Mouse (Mus musculus): ENCODE results near the gene Ptprh. TPM values are rescaled to one million over a fixed set of nuclear protein-coding genes. Genes with fewer than 3 reads are reported as not detected.
"Not testable (repeated sequence)": the region's sequence is repeated elsewhere in the genome, so short reads cannot be mapped to it uniquely, and the experiment has no call there.

Ptprh gene
- total RNA-seq, 2 experiments from 2014 or later: 0.35 to 0.36 TPM

DNA sequence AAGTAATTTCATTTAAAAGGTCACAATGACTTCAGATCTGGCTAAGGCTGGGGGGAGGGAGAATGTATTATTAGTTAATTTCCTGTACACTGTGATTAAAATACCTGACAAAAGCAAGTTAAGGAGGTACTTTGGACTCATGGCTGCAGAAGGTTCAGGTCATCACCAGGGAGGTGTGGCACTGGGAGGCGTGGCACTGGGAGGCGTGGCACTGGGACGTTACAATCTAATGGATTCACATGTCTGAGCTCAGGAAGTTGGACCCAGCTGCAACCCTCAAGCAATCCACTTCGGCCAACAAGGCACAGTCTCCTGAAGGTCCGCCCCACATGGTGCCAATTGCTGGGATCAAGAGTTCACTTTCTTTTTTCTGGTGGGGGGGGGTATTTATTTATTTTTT lies 4.2 kb upstream of the Ptprh start:
- no peak for DNase-seq (ENCODE audit: low spot score in 2 of 2)

DNA sequence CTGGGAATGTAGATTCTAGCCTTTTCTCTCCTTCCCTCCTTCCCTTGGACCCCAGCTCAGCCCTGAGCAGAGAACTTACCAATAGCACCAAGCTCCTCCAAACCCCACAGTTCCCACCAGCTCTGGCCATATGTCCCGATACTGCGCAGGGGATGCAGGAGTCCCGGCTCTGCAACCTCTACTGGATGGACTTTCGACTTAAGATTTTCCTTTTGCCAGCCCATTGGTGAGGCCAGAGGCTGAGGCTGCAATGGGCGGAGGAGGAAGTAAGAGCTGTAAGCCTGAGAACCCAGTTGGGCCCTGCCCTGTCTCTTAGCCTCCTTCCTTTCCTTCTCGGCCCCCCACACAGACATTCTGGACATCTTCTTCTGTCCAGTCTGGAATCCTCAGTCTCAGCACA lies 872 bp downstream of the Ptprh start:
- no peak for DNase-seq (ENCODE audit: low spot score in 2 of 2)

DNA sequence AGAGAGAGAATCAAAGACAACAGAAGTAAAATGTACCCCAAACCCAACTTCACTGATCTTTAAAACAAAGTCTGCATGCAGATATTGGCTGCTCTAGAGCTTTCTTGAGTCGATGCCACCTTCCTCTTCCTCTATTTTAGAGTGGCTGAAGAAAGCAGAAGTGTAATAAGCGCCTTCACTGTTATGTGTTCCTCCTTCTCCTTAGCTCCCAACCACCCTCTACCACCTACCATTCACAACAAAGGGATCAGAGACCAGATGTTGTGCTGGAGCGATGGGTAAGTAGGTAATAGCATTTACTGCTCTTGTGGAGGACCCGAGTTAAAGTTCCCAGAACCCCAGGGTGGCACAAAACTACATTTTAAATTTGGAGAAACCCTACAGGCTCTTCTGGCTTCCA lies 6.8 kb downstream of the Ptprh start:
- DNase-seq (ENCODE audit: low spot score in 2 of 2): not testable (repeated sequence)

DNA sequence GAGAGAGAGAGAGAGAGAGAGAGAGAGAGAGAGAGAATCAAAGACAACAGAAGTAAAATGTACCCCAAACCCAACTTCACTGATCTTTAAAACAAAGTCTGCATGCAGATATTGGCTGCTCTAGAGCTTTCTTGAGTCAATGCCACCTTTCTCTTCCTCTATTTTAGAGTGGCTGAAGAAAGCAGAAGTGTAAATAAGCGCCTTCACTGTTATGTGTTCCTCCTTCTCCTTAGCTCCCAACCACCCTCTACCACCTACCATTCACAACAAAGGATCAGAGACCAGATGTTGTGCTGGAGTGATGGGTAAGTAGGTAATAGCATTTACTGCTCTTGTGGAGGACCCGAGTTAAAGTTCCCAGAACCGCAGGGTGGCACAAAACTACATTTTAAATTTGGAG lies 22.4 kb downstream of the Ptprh start:
- not testable (repeated sequence) for DNase-seq (ENCODE audit: low spot score in 2 of 2)

DNA sequence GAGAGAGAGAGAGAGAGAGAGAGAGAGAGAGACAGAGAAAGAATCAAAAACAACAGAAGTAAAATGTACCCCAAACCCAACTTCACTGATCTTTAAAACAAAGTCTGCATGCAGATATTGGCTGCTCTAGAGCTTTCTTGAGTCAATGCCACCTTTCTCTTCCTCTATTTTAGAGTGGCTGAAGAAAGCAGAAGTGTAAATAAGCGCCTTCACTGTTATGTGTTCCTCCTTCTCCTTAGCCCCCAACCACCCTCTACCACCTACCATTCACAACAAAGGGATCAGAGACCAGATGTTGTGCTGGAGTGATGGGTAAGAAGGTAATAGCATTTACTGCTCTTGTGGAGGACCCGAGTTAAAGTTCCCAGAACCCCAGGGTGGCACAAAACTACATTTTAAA lies 31.5 kb downstream of the Ptprh start:
- DNase-seq (ENCODE audit: low spot score in 2 of 2): not testable (repeated sequence)

DNA sequence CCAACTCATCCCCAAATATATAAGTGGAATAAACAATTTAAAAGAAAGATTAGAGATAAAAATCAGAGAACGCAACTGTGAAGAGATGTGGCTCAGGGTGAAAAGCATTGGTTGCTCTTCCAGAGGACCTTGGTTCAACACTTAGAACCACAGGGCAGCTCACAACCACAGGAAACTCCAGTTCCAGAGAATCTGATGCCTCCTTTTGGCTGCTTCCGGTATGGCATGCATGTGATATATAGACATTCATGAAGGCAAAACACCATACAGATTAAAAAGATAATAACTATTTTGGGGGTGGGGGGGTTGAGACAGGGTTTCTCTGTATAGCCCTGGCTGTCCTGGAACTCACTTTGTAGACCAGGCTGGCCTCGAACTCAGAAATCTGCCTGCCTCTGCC lies 41.2 kb downstream of the Ptprh start:
- DNase-seq (ENCODE audit: low spot score in 2 of 2): no peak

DNA sequence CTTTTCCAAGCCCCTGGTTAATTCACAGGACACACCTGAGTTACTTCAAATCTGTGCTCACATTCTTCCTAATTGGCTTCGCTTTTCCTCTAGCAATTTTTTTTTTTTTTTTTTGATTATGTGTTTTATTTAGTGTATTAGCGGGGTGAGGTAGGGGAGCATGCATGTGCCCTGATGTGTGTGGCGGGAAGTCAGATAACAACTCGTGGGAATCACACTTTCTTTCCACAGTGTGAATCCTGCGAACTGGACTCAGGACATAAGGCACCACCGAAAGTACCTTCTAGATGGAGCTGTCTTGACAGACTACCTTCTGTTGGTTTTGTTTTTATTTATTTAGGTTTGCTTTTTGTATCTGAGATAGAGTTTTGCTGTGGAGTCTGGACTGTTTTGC lies 46.7 kb downstream of the Ptprh start:
- DNase-seq (ENCODE audit: low spot score in 2 of 2): no peak

DNA sequence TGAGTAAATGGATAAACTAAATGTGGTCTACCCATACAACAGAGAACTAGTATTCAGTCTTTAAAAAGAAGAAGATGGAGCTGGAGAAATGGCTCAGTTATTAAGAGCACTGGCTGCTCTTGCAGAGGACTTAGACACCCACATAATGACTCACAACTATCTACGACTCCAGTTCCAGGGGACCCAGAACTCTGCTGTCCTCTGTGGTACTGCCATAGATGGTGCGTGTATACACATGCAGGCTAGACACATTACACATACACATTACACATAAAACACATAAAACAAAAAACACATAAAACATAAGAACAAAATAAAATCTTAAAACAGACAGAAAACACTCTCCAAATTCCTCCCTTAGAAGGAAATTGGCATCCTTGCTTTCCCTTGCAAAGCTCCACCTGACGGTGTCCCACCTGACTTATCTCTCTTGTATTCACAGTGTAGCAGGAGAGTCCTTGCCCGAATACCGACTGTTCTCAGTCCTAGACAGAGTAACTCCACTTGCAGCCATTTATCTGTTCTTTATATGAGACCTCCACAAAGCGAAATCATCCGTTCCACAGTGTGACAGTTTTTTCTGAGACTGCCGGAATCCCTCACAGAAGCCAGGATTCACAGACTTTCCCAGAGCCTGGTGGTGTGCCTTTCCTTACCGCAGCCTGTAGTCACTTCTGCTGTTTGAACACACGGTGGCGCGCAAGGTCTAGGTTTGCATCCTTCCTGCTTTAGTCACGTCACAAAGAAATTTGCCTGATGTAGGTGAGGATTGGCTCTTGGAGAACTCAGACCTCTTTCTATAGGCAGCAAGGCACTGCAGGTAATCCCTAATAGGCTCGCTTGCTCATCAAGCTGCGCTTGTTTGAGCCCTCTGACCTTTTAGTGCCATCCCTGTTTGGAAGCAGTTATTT lies 47.3 kb downstream of the Ptprh start:
- peak; percentile 75 to 84 for DNase-seq (ENCODE audit: low spot score in 2 of 2)

DNA sequence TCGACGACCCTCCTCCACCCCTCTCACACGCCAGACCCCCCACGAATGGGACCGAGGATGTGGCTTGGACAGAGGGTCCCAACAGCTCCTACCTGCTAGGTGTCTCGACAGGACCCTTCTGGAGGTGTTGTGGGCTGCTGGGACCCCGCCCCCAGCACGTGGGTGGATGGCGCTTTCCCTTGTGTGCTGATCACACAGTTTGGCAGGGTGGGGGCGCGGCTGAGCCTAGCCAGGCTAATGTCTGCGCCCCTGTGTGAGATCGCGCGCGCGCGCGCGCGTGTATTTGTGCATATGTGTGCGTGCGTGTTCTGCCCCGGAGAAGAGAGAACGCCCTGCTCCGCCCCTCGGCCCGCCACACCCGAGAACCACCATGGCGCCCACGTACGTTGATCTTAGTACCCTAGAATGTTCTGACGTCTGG lies 56.6 kb downstream of the Ptprh start, which contains the start of gene Syt5:
TSS of gene Syt5 (minus strand) at position 321 of the 421 bp plus-strand sequence.
- peak; percentile 62 to 78 for DNase-seq (ENCODE audit: low spot score in 2 of 2)

DNA sequence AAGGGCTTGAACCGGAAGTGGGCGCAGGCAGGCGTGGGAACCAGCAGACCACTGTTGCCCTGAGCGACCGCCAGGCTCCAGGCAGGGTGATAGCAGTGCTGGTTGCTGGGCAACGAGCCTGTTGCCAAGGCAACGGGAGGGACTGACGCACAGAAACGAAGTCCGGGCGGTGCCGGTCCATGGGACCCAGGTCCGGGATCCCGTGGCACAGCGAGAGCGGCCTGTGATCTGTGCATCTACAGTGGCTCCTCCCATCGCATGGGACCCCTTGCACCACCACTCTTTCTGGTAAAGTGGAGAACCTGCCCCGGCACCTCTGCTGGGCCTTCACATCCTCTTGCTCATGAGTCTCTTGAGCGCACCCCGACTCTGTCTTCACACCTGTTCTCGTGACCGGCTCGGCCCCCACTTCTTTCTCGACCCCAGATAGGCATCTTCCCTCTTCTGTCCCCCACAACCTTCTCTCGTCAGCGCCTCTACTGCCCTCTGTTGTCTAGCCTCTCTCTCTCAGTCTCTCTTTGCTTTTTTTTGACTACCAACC lies 57.2 kb downstream of the Ptprh start:
- peak; percentile 92 to 95 for DNase-seq (ENCODE audit: low spot score in 2 of 2)

DNA sequence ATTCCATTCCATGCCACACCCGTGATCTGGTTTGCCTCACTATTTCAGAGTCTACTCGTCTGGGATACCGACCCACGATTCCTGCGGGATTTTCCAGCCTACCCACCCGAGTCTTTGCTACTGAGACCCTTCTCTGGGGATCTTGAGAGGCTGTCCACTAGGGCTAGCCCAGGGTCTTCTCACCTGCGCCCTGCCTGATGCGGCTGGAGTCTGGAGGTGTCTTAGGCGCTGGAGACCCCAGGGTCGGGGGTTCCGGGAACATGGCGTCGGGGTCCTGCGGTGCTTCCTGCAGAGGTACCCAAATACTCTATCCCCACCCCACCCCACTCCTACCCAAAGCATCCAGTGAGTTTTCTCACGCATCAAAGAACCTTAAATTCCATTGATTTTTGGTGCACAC lies 57.8 kb downstream of the Ptprh start:
- DNase-seq (ENCODE audit: low spot score in 2 of 2): no peak

DNA sequence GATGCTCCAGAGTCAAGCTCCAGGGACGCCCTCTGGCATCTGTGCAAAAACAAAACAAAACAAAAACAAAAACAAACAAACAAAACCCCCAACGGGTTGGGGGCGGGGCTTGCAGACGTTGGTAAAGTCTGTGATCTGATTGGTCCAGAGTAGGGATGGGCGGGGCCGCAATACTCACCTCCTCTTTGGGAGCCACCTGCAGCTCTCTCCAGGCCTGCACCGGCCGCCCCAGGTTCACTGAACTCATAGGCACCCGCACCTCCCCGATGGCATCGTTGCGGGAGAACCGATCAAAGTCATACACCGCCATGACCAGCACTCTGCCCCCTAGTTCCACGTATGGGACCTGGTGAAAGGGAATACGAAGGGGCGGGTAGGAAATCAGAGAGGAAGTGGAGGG lies 61.8 kb downstream of the Ptprh start:
- DNase-seq (ENCODE audit: low spot score in 2 of 2): no peak

DNA sequence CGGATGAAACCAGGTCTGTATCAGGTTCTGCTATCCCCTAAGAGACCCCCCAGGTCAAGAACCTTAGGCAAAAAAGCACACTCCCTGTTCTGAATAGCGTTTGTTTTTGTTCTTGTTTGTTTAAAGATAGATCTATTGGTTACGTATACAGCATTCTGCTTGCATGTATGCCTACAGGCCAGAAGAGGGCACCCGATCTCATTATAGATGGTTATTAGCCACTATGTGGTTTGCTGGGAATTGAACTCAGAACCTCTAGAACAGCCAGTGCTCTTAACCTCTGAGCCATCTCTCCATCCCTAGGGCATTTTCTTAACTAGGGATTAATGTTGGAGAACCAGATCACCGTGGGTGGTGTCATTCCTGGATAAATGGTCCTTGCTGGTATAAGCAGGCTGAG lies 62.5 kb downstream of the Ptprh start:
- DNase-seq (ENCODE audit: low spot score in 2 of 2): no peak

DNA sequence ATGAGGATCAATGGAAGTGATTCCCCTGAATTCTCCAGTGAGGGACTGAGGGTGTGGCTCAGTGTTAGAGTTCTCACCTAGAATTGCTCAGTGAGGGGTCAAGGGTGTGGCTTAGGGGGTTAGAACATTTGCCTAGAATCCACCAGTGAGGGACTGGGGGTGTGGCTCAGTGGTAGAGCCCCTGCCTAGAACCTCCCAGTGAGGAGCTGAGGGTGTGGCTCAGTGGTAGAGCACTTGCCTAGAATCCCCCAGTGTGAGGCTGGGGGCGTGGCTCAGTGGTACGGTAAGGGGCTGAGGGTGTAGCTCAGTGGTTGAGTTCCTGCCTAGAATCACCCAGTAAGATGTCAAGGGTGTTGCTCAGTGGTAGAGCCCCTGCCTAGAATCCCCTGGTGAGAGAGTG lies 64.8 kb downstream of the Ptprh start:
- DNase-seq (ENCODE audit: low spot score in 2 of 2): no peak

DNA sequence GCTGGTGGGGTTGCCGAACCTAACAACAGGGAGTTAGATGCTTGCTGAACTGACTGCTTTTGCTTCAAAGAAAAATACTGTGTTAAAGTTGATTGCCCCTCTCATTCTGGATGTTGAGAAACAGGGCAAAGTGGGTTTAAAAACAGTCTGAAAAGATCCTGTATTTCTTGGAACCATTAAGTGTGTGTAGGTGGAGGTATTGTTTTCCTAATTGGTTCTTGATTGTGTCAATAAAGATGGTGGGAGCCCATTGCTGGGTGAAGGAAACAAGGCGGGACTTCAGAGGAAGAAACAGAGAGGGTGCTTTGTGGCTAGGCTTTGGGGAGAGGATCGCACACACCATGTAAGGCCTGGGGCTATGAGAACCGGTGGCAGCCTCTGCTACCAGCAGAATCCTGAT lies 66.7 kb downstream of the Ptprh start:
- DNase-seq (ENCODE audit: low spot score in 2 of 2): no peak

DNA sequence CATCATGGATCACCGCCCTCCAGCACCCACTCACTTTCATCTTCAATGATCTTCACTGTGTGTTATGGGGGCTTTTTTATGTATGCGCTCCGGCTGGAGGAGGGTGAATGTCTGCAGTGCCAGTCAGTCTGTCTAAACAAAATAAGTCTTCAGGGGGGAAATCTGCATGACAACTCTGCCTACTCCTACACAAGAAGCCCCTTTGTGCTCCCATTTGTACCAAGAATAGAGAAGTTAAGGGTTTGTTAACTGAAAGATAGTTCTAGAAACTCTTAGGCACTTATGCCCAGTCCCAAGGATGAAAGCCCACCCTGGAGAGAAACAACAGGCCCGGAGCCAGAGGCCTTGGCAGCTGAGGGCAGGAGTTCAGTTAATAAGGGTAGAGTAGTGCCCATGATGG lies 67.5 kb downstream of the Ptprh start:
- no peak for DNase-seq (ENCODE audit: low spot score in 2 of 2)

DNA sequence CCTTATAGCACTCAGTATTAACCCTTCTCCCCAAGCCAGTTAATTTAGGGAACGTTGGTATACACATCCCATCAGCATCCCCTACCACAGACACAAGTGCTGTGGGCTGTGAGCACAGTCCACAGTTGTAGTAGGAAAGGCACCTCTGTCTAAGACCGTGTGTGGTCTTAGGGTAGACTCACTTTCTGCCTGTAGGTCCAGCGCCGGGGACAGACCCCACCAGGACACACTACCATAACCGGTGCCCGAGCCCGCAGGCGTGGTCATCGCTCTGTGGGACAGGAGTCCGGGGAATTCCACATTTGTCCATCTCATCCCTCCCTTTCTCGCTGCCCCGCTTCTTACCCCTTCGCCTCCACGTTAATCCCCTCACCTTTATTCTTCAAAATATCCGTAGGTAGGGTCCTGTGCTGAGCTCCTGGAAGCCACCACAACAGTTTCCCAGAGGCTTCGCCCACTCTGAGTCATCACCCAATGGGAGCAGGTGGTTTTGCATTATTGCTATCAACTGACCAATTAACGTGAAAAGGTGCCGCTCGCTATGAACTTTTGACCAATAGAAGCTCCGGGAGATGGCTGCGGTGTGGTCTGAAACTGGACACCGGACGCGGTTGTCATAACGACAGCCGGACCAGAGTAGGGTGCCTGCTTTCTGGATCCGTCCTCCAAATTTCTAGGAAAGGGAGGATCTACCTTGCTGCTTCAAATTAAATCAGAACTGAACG lies 71.7 kb downstream of the Ptprh start, which contains the start of gene Dnaaf3:
TSS of gene Dnaaf3 (minus strand) at position 449 of the 725 bp plus-strand sequence.
- no peak for DNase-seq (ENCODE audit: low spot score in 2 of 2)

DNA sequence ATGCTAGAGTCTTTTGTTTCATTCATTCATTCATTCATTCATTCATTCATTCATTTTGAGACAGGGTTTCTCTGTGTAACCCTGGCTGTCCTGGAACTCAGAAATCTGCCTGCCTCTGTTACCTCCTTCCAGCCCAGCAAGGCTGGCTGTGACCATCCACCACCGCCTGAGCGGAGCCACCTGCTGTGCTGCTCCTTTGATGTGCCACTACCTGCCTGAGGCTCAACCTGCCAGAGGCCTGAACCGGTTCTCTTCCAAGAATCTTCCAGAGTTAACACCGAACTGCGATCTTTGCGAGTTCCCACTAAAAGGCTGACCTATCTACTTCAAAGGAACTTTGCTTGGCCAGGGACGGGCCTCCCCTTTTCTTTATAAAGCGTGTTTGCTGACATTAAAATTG lies 73.7 kb downstream of the Ptprh start:
- DNase-seq (ENCODE audit: low spot score in 2 of 2): not testable (repeated sequence)

DNA sequence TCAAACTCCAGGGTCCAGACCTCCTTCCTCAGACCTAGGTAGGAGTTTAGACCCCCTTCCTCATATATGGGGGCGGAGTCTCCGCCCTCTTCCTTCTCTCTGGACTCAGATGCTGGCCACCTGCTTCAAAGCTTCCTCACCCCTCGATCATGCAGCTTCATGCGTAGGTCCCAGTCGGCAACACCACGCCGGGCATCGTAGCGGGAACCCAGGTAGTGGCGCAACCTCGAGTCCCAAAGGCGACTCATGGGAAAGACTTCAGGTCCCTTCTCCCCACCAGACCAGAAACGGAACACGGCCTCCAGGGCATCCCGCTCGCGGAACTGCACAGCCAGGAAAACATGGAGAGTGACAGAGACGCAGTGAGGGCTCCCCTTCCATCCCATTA lies 76.5 kb downstream of the Ptprh start:
- no peak for DNase-seq (ENCODE audit: low spot score in 2 of 2)

DNA sequence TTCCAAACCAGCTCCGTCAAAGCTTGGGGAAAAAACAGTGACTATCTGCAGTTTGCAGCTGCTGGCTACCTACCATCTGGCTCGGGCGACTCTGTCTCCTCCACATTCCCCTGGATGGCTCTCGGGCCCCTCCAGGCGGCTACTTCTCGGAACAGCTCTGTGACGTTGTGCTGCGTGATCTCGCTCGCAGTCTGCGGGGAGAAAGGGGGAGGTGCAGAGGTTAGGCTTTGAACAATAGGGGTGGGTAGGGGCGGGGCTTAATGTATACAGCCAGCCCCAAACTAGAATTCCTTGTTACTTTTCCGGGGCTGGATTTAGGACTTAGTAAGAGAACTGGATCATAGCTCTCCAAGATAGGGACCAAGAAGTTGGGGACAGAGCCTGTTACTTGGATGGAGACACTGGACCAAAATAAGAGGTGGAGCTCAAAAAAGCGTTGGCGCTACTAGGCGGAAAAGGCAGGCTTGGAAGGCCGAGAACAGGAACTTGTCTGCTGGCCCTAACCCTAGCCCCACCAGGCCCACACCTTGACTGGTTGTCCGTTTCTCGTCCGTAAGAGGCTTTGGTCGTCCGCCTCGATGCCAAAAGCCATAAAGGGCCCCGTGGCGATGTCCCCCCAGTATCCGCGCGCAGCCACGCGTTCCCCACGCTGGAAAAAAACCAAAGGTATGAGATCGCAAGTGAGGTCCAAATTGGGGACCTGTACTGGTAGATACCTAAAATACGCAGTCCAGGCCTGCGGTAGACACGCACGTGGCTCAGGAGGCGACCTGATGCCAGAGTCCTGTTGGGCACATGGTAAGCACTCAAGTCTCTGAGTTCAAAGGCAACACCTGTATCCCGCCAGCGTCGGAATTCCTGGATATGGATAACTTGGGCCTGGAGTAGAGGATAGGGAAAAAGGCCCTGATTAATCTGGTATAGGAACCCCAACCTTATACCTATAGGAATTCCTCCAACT lies 77.2 kb downstream of the Ptprh start:
- peak; percentile 64 to 67 for DNase-seq (ENCODE audit: low spot score in 2 of 2)
